27 mouse cellular contexts compared by ENCODE assay signal in the genomic region with DNA sequence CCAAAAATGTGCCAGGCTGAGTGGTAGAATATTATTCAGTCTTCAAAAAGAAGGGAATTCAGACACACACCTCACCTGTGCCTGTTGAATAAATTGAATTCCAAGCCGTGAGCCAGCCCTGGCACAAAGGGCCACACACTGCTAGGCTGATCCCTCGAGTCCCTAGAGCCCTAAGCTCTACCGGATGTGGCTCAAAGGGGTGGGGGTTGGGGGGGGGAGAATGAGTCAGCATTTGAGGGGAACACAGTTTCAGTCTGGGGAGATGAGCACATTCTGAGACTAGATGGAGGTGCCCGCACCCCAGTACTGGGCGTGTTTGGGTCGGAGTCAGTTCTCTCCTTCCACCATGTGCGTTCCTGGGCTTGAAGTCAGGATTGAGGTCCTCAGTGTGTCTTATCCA. TPM values are rescaled to one million over a fixed set of nuclear protein-coding genes. Genes with fewer than 3 reads are reported as not detected.
DNase-seq lines count a peak whose midpoint lies in the region; ATAC-seq and TF ChIP-seq lines count a peak whose summit lies in the region.
"Had no signal": no experiment of that assay in that cellular context is flagged by ENCODE, and none has a peak within 500 bp of the region (broad histone marks: within the 10 kb centered on the region; RNA-seq: fewer than 3 reads in every experiment).

No protein-coding gene starts in this region.

- ATAC-seq in common myeloid progenitor, adult 5-6 weeks (replicated peaks; ENCODE audit: low read depth, poor library complexity, severe bottlenecking): peak; percentile 42
- ATAC-seq: activated CD4-positive, CD25-positive, alpha-beta regulatory T cell, adult 4 months; forebrain, embryonic 16.5 days; inflammation-experienced regulatory T-cells, adult 6 months; intestine, postnatal 0 days had no signal

- DNase-seq in thymus, postnatal 0 days (ENCODE audit: low spot score): peak; percentile 12
- DNase-seq in thymus, postnatal 4 days: no peak
- no peak for DNase-seq in ES-E14 (ENCODE audit: low read depth, low spot score)
- DNase-seq in spleen, adult 18-20 months: no peak
- DNase-seq in urinary bladder, adult 2 months (ENCODE audit: low spot score): no peak
- no peak for DNase-seq in adrenal gland, postnatal 14 days
- DNase-seq in spleen, adult 12 weeks (ENCODE audit: low spot score): no peak
- DNase-seq: adrenal gland, postnatal 36 days; cerebellum, adult 2 months; cerebellum, postnatal 10 days; embryo, embryonic 11 days; gastrocnemius, postnatal 14 days had no signal

- in situ Hi-C loops in ES-E14 (cut with MboI; ENCODE audit: low sequenced_read_pairs in 2 of 2, unreplicated experiment in 2 of 2): no loop called here

- peak overlapping the region in 1 of 2 experiments; percentile 53; a peak in 2 of 4 replicates for H3K4me3 ChIP-seq in ES-E14 (ENCODE audit: insufficient read depth in 1 of 2, low read depth in 1 of 2, low read length in 2 of 2, poor library complexity in 1 of 2, severe bottlenecking in 1 of 2)
- H3K4me3 ChIP-seq: embryonic facial prominence, embryonic 12.5 days; forebrain, embryonic 12.5 days; heart, embryonic 12.5 days; hindbrain, embryonic 10.5 days; hindbrain, embryonic 15.5 days had no signal

- H3K36me3 ChIP-seq in ES-E14 (ENCODE audit: control insufficient read depth, insufficient read depth, low read length, poor library complexity, severe bottlenecking): peaks cover 2% of the 10 kb centered on the region; the same call in 1 of the 2 replicates
- H3K36me3 ChIP-seq: embryonic facial prominence, embryonic 12.5 days; forebrain, embryonic 12.5 days; heart, embryonic 12.5 days; hindbrain, embryonic 10.5 days; hindbrain, embryonic 15.5 days had no signal

- H3K4me1 ChIP-seq in ES-E14 (ENCODE audit: control insufficient read depth in 2 of 2, insufficient read depth in 2 of 2, low read length in 2 of 2, poor library complexity in 1 of 2): peaks cover 14 to 51% of the 10 kb centered on the region in 2 experiments

- H3K9ac ChIP-seq in ES-E14 (ENCODE audit: insufficient read depth, low read depth, low read length, poor library complexity, severe bottlenecking): peak overlapping the region; percentile 46
- H3K9ac ChIP-seq: embryonic facial prominence, embryonic 12.5 days; forebrain, embryonic 12.5 days; heart, embryonic 12.5 days; hindbrain, embryonic 15.5 days had no signal

- no peaks in the 10 kb centered on the region for H3K9me3 ChIP-seq in ES-E14 (ENCODE audit: control insufficient read depth, insufficient read depth, low read depth, low read length)
- H3K9me3 ChIP-seq: embryonic facial prominence, embryonic 12.5 days; forebrain, embryonic 12.5 days; heart, embryonic 12.5 days; hindbrain, embryonic 10.5 days; hindbrain, embryonic 15.5 days had no signal

- peak overlapping the region; percentile 99 for H3K27ac ChIP-seq in ES-E14 (ENCODE audit: insufficient read depth, low read depth, low read length, poor library complexity, severe bottlenecking)
- H3K27ac ChIP-seq: embryonic facial prominence, embryonic 12.5 days; forebrain, embryonic 12.5 days; hindbrain, embryonic 10.5 days; hindbrain, embryonic 15.5 days had no signal

TF ChIP-seq in ES-E14, 5 proteins besides CTCF, POLR2A, EP300 and RAD21:
- peak; percentile 94 for TF ChIP-seq MAFK (IDR thresholded peaks at IDR 0.05; ENCODE audit: insufficient read depth, low read depth, low read length)
- no peak for TF ChIP-seq HCFC1 (IDR thresholded peaks at IDR 0.05; ENCODE audit: borderline replicate concordance, insufficient read depth, low read length)
- no peak for TF ChIP-seq CHD2 (IDR thresholded peaks at IDR 0.05; ENCODE audit: low read depth, low read length)

RNA-seq across cellular contexts. Expression of gene Fgf4, which starts 10.0 kb away (rescaled TPM):
- 0.04 and 0.27 TPM in 2 replicates for polyA plus RNA-seq in thymus, postnatal 0 days (2015; fragmentation: Nextera tagmentation; extraction: Ambion mirVana)
- 147 and 268 TPM in 2 replicates for total RNA-seq in ES-E14 (2012; rRNA removed)
- total RNA-seq in common myeloid progenitor, adult 5-6 weeks (2017): not detected in 2 replicates
- polyA plus RNA-seq in urinary bladder, adult 2 months (2012; rRNA removed): not detected in 2 replicates
- total RNA-seq in adrenal gland, postnatal 14 days (2021): not detected in 2 replicates
- total RNA-seq: adrenal gland, adult 18-20 months; adrenal gland, postnatal 36 days; granulocyte monocyte progenitor cell, adult 5-6 weeks; heart, adult 8-10 months; heart, postnatal 25 days had no signal
- polyA plus RNA-seq: activated CD4-positive, CD25-positive, alpha-beta regulatory T cell, adult 4 months; cerebellum, adult 2 months; forebrain, embryonic 12.5 days; forebrain, embryonic 16.5 days; frontal cortex, adult 2 months; heart, embryonic 12.5 days; hindbrain, embryonic 10.5 days; hindbrain, embryonic 15.5 days; inflammation-experienced regulatory T-cells, adult 6 months; intestine, postnatal 0 days had no signal

RNA-seq across cellular contexts. Expression of gene Fgf3, which starts 19.3 kb away (rescaled TPM):
- 0.88 and 1.1 TPM in 2 replicates for polyA plus RNA-seq in thymus, postnatal 0 days (2015; fragmentation: Nextera tagmentation; extraction: Ambion mirVana)
- total RNA-seq in ES-E14 (2012; rRNA removed): 2.4 and 3.3 TPM in 2 replicates
- 4.2 and 7.8 TPM in 2 replicates for total RNA-seq in common myeloid progenitor, adult 5-6 weeks (2017)
- not detected in 2 replicates for polyA plus RNA-seq in urinary bladder, adult 2 months (2012; rRNA removed)
- 0.70 and 0.83 TPM in 2 replicates for total RNA-seq in adrenal gland, postnatal 14 days (2021)
- total RNA-seq: gastrocnemius, postnatal 14 days; heart, adult 8-10 months; heart, postnatal 25 days had no signal
- polyA plus RNA-seq: activated CD4-positive, CD25-positive, alpha-beta regulatory T cell, adult 4 months; inflammation-experienced regulatory T-cells, adult 6 months; intestine, postnatal 0 days had no signal

RNA-seq across cellular contexts. Expression of gene Fgf15, which starts 39.2 kb away (rescaled TPM):
- 0.36 and 0.56 TPM in 2 replicates for polyA plus RNA-seq in thymus, postnatal 0 days (2015; fragmentation: Nextera tagmentation; extraction: Ambion mirVana)
- 10.8 and 43.2 TPM in 2 replicates for total RNA-seq in ES-E14 (2012; rRNA removed)
- not detected in 2 replicates for total RNA-seq in common myeloid progenitor, adult 5-6 weeks (2017)
- polyA plus RNA-seq in urinary bladder, adult 2 months (2012; rRNA removed): not detected in 2 replicates
- not detected in 2 replicates for total RNA-seq in adrenal gland, postnatal 14 days (2021)
- total RNA-seq: adrenal gland, postnatal 36 days; gastrocnemius, postnatal 14 days; granulocyte monocyte progenitor cell, adult 5-6 weeks; heart, adult 8-10 months; heart, postnatal 25 days had no signal
- polyA plus RNA-seq: activated CD4-positive, CD25-positive, alpha-beta regulatory T cell, adult 4 months; cerebellum, adult 2 months; frontal cortex, adult 2 months; heart, embryonic 12.5 days; inflammation-experienced regulatory T-cells, adult 6 months had no signal

RNA-seq across cellular contexts. Expression of gene LTO1, which starts 57.7 kb away (rescaled TPM):
- 25.4 and 26.4 TPM in 2 replicates for polyA plus RNA-seq in thymus, postnatal 0 days (2015; fragmentation: Nextera tagmentation; extraction: Ambion mirVana)
- 23.9 TPM in 2 replicates for total RNA-seq in ES-E14 (2012; rRNA removed)
- 42.8 and 51.7 TPM in 2 replicates for total RNA-seq in common myeloid progenitor, adult 5-6 weeks (2017)
- 48.1 and 48.3 TPM in 2 replicates for polyA plus RNA-seq in urinary bladder, adult 2 months (2012; rRNA removed)
- 24.1 and 33.2 TPM in 2 replicates for total RNA-seq in adrenal gland, postnatal 14 days (2021)

Comparison
In these comparisons a context has a peak if more than half of its experiments do, and no peak if none do; other contexts are left out.
1. RNA of gene Fgf4, which starts 10.0 kb away (total RNA-seq): 147 to 268 TPM in ES-E14; not detected in common myeloid progenitor, adult 5-6 weeks and not detected in adrenal gland, postnatal 14 days; every median in the first group is over 100 times any median in the second.
2. RNA of gene Fgf15, which starts 39.2 kb away (total RNA-seq): 10.8 to 43.2 TPM in ES-E14; not detected in common myeloid progenitor, adult 5-6 weeks and not detected in adrenal gland, postnatal 14 days; every median in the first group is over 10 times any median in the second.